Comparison of ENCODE assay signal across 12 mouse cellular contexts in the genomic region with DNA sequence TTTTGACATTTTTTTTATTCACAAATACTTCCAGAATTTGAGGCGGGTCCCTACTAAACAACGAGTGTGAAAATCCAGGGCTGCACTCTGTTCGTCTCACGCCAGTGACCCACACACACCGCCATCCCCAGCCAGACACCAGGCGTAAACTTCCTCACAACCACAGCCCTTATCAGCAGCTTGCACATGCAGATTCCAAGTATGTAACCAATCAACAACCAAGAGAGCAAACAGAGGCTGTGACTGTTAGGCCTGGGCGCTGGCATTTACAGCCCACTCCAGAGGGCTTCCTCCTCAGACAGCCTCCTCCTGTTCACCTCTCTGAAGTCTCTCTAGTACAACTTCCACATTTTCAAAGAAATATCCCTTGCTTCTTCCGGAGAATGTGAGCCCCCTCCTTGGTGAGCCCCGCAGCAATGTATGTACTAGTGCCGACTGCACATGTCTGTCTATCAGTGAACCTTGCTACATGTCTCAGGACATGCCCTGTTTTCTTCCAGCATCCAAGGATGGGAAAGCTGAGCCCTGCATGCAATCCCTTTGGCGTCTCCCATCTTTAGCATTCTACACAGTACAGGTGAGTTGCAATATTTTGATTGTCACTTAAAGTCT. TPM values are rescaled to one million over a fixed set of nuclear protein-coding genes. Genes with fewer than 3 reads are reported as not detected.
DNase-seq lines count a peak whose midpoint lies in the region; ATAC-seq and TF ChIP-seq lines count a peak whose summit lies in the region.
"Had no signal": no experiment of that assay in that cellular context is flagged by ENCODE, and none has a peak within 500 bp of the region (broad histone marks: within the 10 kb centered on the region; RNA-seq: fewer than 3 reads in every experiment).

No protein-coding gene starts in this region.

- no peak for TF ChIP-seq POLR2A in cortical plate, adult 2 months (IDR thresholded peaks at IDR 0.05; ENCODE audit: extremely low read depth, insufficient read depth, low read length)

- no peak overlapping the region for H3K4me2 ChIP-seq in lung, embryonic 14.5 days
- no peak overlapping the region for H3K4me2 ChIP-seq in liver, embryonic 11.5 days
- peak overlapping the region; percentile 88 for H3K4me2 ChIP-seq in midbrain, embryonic 16.5 days (ENCODE audit: low read length)

- no peaks in the 10 kb centered on the region for H3K36me3 ChIP-seq in lung, embryonic 14.5 days (ENCODE audit: insufficient read depth)
- no peaks in the 10 kb centered on the region for H3K36me3 ChIP-seq in liver, embryonic 11.5 days (ENCODE audit: control insufficient read depth, insufficient read depth, low read length)
- no peaks in the 10 kb centered on the region for H3K36me3 ChIP-seq in midbrain, embryonic 16.5 days (ENCODE audit: control insufficient read depth, insufficient read depth, low read length)

- peaks cover 26% of the 10 kb centered on the region for H3K27me3 ChIP-seq in lung, embryonic 14.5 days (ENCODE audit: insufficient read depth, low read length)
- peaks cover 44% of the 10 kb centered on the region for H3K27me3 ChIP-seq in liver, embryonic 11.5 days (replicated peaks; ENCODE audit: control insufficient read depth, insufficient read depth, low read length)
- no peaks in the 10 kb centered on the region for H3K27me3 ChIP-seq in midbrain, embryonic 16.5 days (ENCODE audit: control insufficient read depth, insufficient read depth, low read depth, low read length)

- WGBS in lung, embryonic 14.5 days = 50% methylated on average over 11 of the region's 11 CpGs
- 24% methylated on average over 11 of the region's 11 CpGs for WGBS in liver, embryonic 11.5 days
- 63% methylated on average over 11 of the region's 11 CpGs for WGBS in midbrain, embryonic 16.5 days

- no peak overlapping the region for H3K27ac ChIP-seq in lung, embryonic 14.5 days (ENCODE audit: low read depth)
- peak overlapping the region; percentile 21; the same call in 1 of the 2 replicates for H3K27ac ChIP-seq in cortical plate, adult 2 months (ENCODE audit: insufficient read depth, low read length)
- H3K27ac ChIP-seq in liver, embryonic 11.5 days (ENCODE audit: low read depth, low read length) = no peak overlapping the region
- H3K27ac ChIP-seq in midbrain, embryonic 16.5 days (ENCODE audit: low read length) = 0 out of 2 replicates have a peak overlapping the region, but pooled peaks have one; percentile 51

- peak; percentile 62 for ATAC-seq in lung, embryonic 14.5 days (ENCODE audit: insufficient read depth)
- ATAC-seq in liver, embryonic 11.5 days (replicated peaks; ENCODE audit: low FRiP score) = peak; percentile 94
- ATAC-seq in midbrain, embryonic 16.5 days = no peak
- ATAC-seq: activated CD4-positive, CD25-positive, alpha-beta regulatory T cell, adult 4 months had no signal

- H3K9me3 ChIP-seq in lung, embryonic 14.5 days (ENCODE audit: low read depth, low read length) = no peaks in the 10 kb centered on the region
- no peaks in the 10 kb centered on the region for H3K9me3 ChIP-seq in liver, embryonic 11.5 days (ENCODE audit: control insufficient read depth, low read length)
- H3K9me3 ChIP-seq in midbrain, embryonic 16.5 days (replicated peaks; ENCODE audit: control insufficient read depth, low read length, poor library complexity, severe bottlenecking) = no peaks in the 10 kb centered on the region

- H3K9ac ChIP-seq in lung, embryonic 14.5 days = no peak overlapping the region
- no peak overlapping the region for H3K9ac ChIP-seq in liver, embryonic 11.5 days (ENCODE audit: low read depth, low read length)
- H3K9ac ChIP-seq in midbrain, embryonic 16.5 days (ENCODE audit: low read depth, low read length) = peak overlapping the region; percentile 51

- peak; percentile 17 for DNase-seq in lung, embryonic 14.5 days
- DNase-seq in lung, adult 18-20 months = no peak
- peak; percentile 49 for DNase-seq in liver, embryonic 11.5 days (ENCODE audit: low spot score)
- no peak for DNase-seq in kidney, adult 11 months
- DNase-seq in thymus, postnatal 10 days (ENCODE audit: low spot score in 2 of 2) = no peak
- DNase-seq in spleen, adult 12 weeks (ENCODE audit: low spot score) = no peak
- DNase-seq: cerebellum, adult 9-10 months; heart, postnatal 36 days; thymus, postnatal 4 days had no signal

- H3K4me1 ChIP-seq in lung, embryonic 14.5 days (ENCODE audit: insufficient read depth) = no peaks in the 10 kb centered on the region
- peaks cover 4% of the 10 kb centered on the region for H3K4me1 ChIP-seq in cortical plate, adult 2 months (ENCODE audit: control insufficient read depth, insufficient read depth, low read length)
- peaks cover 17% of the 10 kb centered on the region for H3K4me1 ChIP-seq in liver, embryonic 11.5 days (replicated peaks; ENCODE audit: control insufficient read depth, insufficient read depth, low read length)
- peaks cover 16% of the 10 kb centered on the region for H3K4me1 ChIP-seq in midbrain, embryonic 16.5 days (ENCODE audit: control insufficient read depth, insufficient read depth, low read length)

- TF ChIP-seq CTCF in lung, embryonic 14.5 days (IDR thresholded peaks at IDR 0.05; ENCODE audit: low read depth) = no peak
- no peak for TF ChIP-seq CTCF in cortical plate, adult 2 months (IDR thresholded peaks at IDR 0.05; ENCODE audit: extremely low read depth, insufficient read depth, low read length)

- H3K4me3 ChIP-seq in lung, embryonic 14.5 days (ENCODE audit: low read depth, low read length) = no peak overlapping the region
- peak overlapping the region; percentile 66 for H3K4me3 ChIP-seq in cortical plate, adult 2 months (ENCODE audit: insufficient read depth, low read length)
- H3K4me3 ChIP-seq in liver, embryonic 11.5 days (ENCODE audit: low read depth, low read length) = no peak overlapping the region
- peak overlapping the region; percentile 52 for H3K4me3 ChIP-seq in midbrain, embryonic 16.5 days (ENCODE audit: low read depth, low read length)

RNA-seq across cellular contexts. Expression of gene St6galnac5, which starts 2.5 kb away (rescaled TPM):
- 0.51 and 0.54 TPM in 2 replicates for polyA plus RNA-seq in lung, embryonic 14.5 days (2014; fragmentation: Nextera tagmentation; extraction: Ambion mirVana)
- 28.7 and 36.7 TPM in 2 replicates for polyA plus RNA-seq in cortical plate, adult 2 months (2012; rRNA removed)
- polyA plus RNA-seq in liver, embryonic 11.5 days (2014; fragmentation: Nextera tagmentation; extraction: Ambion mirVana) = 0.43 and 0.66 TPM in 2 replicates
- polyA plus RNA-seq in midbrain, embryonic 16.5 days (2015; fragmentation: Nextera tagmentation; extraction: Ambion mirVana) = 25.9 and 38.6 TPM in 2 replicates

Comparison
In these comparisons a context has a peak if more than half of its experiments do, and no peak if none do; other contexts are left out.
1. DNase-seq: peak in lung, embryonic 14.5 days (single experiment) and liver, embryonic 11.5 days (single experiment); none in lung, adult 18-20 months (0 of 2), kidney, adult 11 months (single experiment), thymus, postnatal 10 days (0 of 2) and spleen, adult 12 weeks (single experiment).
2. H3K27ac ChIP-seq: peak in cortical plate, adult 2 months (single experiment) and midbrain, embryonic 16.5 days (single experiment); none in lung, embryonic 14.5 days (single experiment) and liver, embryonic 11.5 days (single experiment).
3. H3K4me3 ChIP-seq: peak in cortical plate, adult 2 months (single experiment) and midbrain, embryonic 16.5 days (single experiment); none in lung, embryonic 14.5 days (single experiment) and liver, embryonic 11.5 days (single experiment).
4. RNA of gene St6galnac5, which starts 2.5 kb away (polyA plus RNA-seq): 28.7 to 36.7 TPM in cortical plate, adult 2 months and 25.9 to 38.6 TPM in midbrain, embryonic 16.5 days; 0.51 to 0.54 TPM in lung, embryonic 14.5 days and 0.43 to 0.66 TPM in liver, embryonic 11.5 days; every median in the first group is over 10 times any median in the second.